Mouse (Mus musculus) G1E (cell line): ENCODE measurements around the gene Lmod3.

ENCODE experiments used
- CTCF ChIP-seq: IDR thresholded peaks from 2 replicates; pipeline ENCODE4 v1.5.1; 2012; ENCODE audit warnings: low read depth, low read length, inconsistent platforms, mixed read lengths
- GATA1 ChIP-seq: IDR thresholded peaks from 2 replicates; pipeline ENCODE4 v1.6.1; 2012; ENCODE audit warnings: borderline replicate concordance, low read length, inconsistent platforms, mixed read lengths
- TAL1 ChIP-seq: conservative IDR thresholded peaks from 2 replicates; pipeline ENCODE4 v1.6.1; 2012; ENCODE audit warnings: low read depth, low read length, inconsistent platforms, mixed read lengths

DNA sequence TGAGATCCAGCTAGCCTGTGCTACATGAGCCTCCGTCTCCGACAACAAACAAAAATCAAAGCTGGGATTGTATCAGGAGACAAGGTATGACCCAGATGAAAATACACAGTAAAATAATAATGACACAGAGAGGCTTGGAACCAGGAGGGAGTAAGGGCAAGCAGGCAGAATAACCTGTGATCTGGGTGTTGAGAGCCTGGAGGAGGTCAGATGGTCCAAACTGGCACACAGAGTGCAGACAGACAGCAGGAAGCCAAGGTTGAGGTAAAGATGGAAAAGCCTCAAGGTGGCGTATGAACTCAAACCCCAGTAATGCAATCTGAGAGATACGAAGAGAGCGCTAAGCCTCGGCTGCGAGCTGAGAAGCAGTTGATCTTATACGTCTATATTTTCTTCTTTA is 28.1 kb downstream of the Lmod3 start:
- TF ChIP-seq CTCF (no peak), GATA1 (no peak), TAL1 (no peak)
